Mouse (Mus musculus): Measurements from ENCODE around the gene Amdhd1. TPM values are rescaled to one million over a fixed set of nuclear protein-coding genes. Genes with fewer than 3 reads are reported as not detected.

The Amdhd1 gene
- polyA plus RNA-seq (2014; fragmentation: Illumina TruSeq; extraction: RNeasy Lipid Tissue Mini Kit (QIAGEN cat#74804); ENCODE audit: low replicate concordance) = not detected

GRCm38 (mm10) chr10:93539775-93540430, at the start of gene Amdhd1:
TSS of gene Amdhd1 (minus strand) at chr10:93540033.

GRCm38 (mm10) chr10:93589281-93589848, 49.5 kb upstream of the Amdhd1 start, which contains the start of gene Snrpf:
TSS of gene Snrpf (minus strand) at chr10:93589706.

GRCm38 (mm10) chr10:93540431-93541210, 788 bp upstream of the Amdhd1 start, which contains the start of gene Ccdc38:
TSS of gene Ccdc38 (plus strand) at chr10:93540632.

GRCm38 (mm10) chr10:93488066-93488827, 51.6 kb downstream of the Amdhd1 start, which contains the start of gene Hal:
TSS of gene Hal (plus strand) at chr10:93488768.

Other genes with a start within 250 kb of the Amdhd1 start
- gene Elk3, start 228.9 kb downstream of the Amdhd1 start, polyA plus RNA-seq (2014; fragmentation: Illumina TruSeq; extraction: RNeasy Lipid Tissue Mini Kit (QIAGEN cat#74804); ENCODE audit: low replicate concordance) = 6.9 TPM
- gene Lta4h, start 86.6 kb downstream of the Amdhd1 start, polyA plus RNA-seq (2014; fragmentation: Illumina TruSeq; extraction: RNeasy Lipid Tissue Mini Kit (QIAGEN cat#74804); ENCODE audit: low replicate concordance) = 156 TPM
- 0.37 TPM for gene Hal, start 51.3 kb downstream of the Amdhd1 start, polyA plus RNA-seq (2014; fragmentation: Illumina TruSeq; extraction: RNeasy Lipid Tissue Mini Kit (QIAGEN cat#74804); ENCODE audit: low replicate concordance)
- gene Ccdc38, start 599 bp upstream of the Amdhd1 start, polyA plus RNA-seq (2014; fragmentation: Illumina TruSeq; extraction: RNeasy Lipid Tissue Mini Kit (QIAGEN cat#74804); ENCODE audit: low replicate concordance) = 0.26 TPM
- 33.3 TPM for gene Snrpf, start 49.7 kb upstream of the Amdhd1 start, polyA plus RNA-seq (2014; fragmentation: Illumina TruSeq; extraction: RNeasy Lipid Tissue Mini Kit (QIAGEN cat#74804); ENCODE audit: low replicate concordance)
- 20.1 TPM for gene Ntn4, start 100.6 kb upstream of the Amdhd1 start, polyA plus RNA-seq (2014; fragmentation: Illumina TruSeq; extraction: RNeasy Lipid Tissue Mini Kit (QIAGEN cat#74804); ENCODE audit: low replicate concordance)

Data from small intestine, adult 10 weeks (tissue).